Mouse (Mus musculus): ENCODE measurements at regions not wholly inside any gene's neighbourhood (a gene's known extent, or its start where the extent isn't known, plus 50 kb on each side); places are given as distances from the start of the nearest gene placed in this dataset.

DNA sequence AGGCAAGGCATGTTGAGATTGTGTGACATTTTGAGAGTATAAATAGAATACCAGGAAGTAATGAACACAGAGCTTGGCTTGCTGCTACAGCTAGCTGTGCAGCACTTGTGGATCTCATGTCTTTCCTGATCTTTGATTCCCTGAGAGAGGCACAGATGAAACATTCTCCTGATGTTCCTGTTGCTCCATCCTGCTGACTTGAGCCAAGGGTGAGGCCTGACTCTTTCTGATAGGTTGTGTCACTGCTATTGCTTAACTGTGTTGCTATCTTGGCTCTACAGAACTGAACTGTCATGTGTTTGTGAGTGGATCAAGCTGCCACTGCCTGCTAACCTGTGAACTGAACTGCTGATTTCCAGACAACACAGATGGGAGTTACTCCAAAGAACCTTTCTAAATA lies 344.5 kb upstream of the Robo1 start:
- DNase-seq = no peak

- DNase-seq = no peak
These were observed 334.3 kb upstream of the Robo1 start for GRCm38 (mm10) chr16:71973811-71974210.

GRCm38 (mm10) chr16:71997634-71998278 lies 310.4 kb upstream of the Robo1 start:
- no peak for DNase-seq

DNA sequence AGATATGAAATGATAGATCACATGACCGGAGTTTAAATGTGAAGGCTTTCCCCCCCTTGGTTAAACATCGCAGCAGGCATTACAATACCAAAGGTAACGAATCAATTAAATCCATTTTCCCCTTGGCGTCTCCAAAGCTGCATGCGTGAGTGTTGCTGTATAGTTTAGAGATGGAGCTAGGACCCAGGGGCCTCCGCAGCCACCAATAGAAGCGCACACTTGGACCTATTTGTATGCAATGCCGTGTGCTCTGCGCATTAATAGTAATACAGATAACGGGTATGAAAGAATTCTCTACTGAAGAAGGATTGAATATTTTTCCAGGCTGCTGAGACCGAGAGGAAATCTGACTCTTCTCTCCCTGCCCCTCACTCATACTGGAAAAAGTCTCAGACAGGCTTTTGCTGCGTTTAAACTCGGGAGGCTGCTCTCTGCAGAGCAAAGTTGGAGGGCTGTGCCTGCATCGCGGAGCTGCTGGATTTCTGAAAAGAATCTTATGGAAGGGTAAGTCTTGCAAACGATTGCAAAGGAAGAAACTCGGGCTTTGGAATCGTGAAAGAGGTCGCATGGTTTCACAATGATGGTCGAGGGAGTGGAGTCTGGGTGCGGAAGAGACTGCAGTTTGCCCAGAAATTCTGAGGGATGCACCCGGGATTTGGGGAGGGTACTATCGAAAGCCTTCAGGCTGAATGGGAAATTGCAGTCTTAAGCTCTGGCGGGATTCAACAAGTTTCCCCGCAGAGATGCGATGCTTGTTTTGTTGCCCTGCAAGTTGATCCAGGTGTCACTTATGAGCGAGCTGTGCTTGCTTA lies 280.5 kb upstream of the Robo1 start:
- no peak for DNase-seq

DNA sequence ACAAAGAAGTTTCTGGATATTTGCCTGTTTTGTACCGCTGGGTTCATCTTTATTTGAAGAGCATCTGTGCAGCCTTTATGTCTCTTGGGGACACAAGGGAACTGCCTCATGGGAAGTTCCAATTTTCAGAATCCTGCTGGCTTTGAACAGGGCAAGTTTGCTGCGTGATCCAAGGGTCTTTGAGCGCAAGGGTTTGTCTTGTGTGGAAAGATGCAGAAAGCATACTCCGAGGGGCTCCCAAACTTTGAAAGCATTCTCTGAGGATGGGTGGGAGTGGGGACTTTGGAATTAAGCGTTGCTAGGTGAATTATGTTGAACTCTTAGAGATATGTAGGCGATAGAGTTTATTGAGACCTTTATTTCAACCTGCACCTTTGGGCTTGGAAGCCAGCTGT lies 279.9 kb upstream of the Robo1 start:
- no peak for DNase-seq

DNA sequence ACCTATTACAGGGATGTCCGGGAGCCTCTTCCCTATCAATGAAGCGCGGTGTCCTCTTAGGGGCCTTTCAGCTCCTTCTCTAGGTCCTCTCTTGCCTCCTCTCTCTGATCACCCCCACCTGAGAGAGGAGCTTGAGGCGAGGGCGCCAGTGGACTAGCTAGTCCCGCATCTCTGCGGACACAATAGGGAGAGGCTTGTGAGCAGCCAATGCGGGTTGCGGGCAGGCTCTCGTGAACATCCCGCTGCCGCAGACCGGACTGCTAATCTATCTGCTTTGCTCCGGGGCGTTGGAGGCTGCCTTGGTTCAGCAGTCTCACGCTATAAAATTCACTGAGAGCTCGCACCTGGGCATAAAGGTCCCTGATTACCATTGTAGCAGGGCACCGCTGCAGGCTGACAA lies 279.3 kb upstream of the Robo1 start:
- no peak for DNase-seq

GRCm38 (mm10) chr16:72029273-72029672 lies 278.8 kb upstream of the Robo1 start:
- no peak for DNase-seq

GRCm38 (mm10) chr16:72068254-72068653 lies 239.9 kb upstream of the Robo1 start:
- no peak for DNase-seq

DNA sequence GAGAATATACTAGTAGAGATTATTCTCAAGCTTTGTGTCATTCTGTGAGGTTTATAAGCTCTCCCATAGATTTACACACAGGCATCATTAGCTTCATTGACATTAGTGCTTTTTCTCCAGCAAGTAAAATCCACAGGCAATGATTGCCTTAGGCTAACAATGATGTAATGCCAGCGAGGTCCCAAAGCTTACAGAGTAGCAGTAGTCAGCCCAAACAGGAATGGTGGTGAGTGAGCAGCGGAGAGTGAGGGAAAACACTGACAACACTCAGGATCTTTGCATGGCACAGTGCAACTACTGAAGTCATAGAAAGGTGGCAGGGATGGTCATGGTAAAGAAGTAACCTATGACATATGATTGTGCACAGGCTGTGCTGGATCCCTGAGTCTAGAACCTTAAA lies 238.5 kb upstream of the Robo1 start:
- no peak for DNase-seq

DNA sequence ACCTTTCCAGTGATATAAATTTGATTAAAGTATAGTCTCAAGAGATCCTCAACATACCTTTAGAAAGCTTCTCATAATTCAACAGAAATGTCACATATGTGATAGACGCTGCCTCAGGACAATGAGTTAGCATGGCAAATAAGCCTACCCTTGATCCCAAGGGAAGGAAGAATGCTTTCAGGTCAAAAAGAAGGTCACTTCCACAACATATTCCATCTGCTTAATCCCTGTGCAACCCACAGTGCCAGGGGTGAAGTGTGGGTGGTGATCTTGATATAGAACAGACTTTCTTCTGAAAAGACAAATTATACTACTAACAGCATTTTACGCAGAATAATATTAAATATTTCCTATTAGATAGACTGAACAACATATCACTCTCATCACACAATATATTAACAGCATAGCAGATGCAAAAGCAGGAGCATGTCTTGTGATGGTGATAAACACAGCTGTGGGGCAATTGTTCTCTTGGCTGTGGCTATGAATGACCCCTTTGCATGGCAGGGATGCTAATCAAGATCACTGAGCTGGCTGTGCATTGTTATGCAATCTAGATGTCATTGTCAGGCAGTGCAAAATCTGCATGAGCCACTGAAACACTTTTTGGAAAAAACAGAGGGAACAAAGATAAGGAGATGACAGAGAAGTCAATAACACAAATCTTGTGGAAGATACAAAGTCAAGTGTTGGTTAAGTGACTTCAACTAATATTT lies 236.2 kb upstream of the Robo1 start:
- DNase-seq = no peak

DNA sequence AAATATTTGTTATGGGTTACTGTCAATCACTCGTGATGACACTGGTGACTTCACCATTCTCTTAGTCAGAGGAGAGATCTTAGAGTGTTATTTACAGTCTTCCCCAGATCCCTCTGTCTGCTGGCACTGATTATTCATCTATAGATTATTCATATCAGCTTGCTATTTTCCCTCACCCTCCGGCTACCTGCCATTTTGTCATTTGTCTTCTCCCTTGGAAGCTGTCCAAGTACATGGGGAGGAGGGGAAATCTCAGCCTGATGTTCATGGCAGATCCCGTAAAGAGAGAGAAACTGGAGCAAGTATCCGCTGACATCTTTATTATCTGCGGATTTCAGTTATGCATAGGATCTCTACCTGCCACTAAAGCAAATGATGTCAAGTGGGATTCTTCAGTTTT lies 222.9 kb upstream of the Robo1 start:
- DNase-seq = no peak

DNA sequence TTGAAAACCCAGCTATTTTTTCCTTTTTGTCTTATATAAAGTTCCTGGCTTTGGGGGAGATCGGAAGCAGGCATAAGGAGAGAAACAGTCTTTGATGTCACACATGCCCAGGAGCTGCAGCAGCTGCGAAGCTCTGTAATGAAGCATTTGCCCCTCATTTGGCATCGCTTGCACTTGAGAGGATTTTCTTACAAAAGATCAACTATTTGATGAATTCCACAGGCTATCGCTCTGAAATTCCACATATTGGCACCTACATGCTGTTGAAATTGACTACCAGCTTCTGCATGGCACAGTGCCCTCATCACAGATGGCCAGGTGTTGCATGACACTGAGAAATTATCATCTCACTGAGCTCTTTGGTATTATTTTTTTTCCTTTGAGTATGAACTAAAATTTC lies 220.1 kb upstream of the Robo1 start:
- DNase-seq = no peak

DNA sequence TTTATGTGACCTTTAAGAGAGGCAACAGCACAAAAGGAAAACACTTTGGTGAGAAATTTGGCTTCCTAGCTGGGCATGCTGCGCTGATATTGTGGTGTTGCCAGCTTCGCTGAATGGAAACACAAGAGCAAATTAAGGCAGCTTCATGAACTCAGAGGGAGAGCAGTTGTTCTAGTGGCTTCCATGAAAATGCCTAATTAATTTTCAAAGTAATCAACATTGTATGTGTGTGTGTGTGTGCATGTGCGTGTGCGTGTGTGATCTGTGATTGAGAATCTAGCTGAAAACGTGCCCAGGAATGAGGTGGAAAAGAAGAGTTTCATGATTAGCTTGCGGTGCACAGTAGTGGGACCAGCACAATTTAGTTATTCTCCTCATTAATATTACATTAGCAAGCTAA lies 219.2 kb upstream of the Robo1 start:
- DNase-seq = no peak
